Mouse (Mus musculus): Measurements from ENCODE around the gene Cspg5. TPM values are rescaled to one million over a fixed set of nuclear protein-coding genes. Genes with fewer than 3 reads are reported as not detected.

Cspg5 gene
- polyA plus RNA-seq, 1 experiment from 2014 or later = 3.4 TPM

GRCm38 (mm10) chr9:110294786-110295185, 51.2 kb downstream of the Cspg5 start:
- no peak overlapping the region for H3K4me3 ChIP-seq (replicated peaks; ENCODE audit: low read length)
- 40% methylated on average over 3 of the region's 3 CpGs for WGBS
- H3K9me3 ChIP-seq (replicated peaks; ENCODE audit: control insufficient read depth, low read length) = no peaks in the 10 kb centered on the region
- no peak overlapping the region for H3K27ac ChIP-seq (ENCODE audit: low read length)
- H3K4me2 ChIP-seq (ENCODE audit: low read depth, low read length) = no peak overlapping the region
- H3K36me3 ChIP-seq (ENCODE audit: control insufficient read depth, insufficient read depth, low read length) = no peaks in the 10 kb centered on the region
- no peaks in the 10 kb centered on the region for H3K4me1 ChIP-seq (ENCODE audit: control insufficient read depth, insufficient read depth, low read length)
- no peak for ATAC-seq (ENCODE audit: insufficient read depth, low FRiP score)
- H3K9ac ChIP-seq (ENCODE audit: low read length) = no peak overlapping the region
- H3K27me3 ChIP-seq (ENCODE audit: control insufficient read depth, insufficient read depth, low read length) = no peaks in the 10 kb centered on the region

- ATAC-seq (ENCODE audit: insufficient read depth, low FRiP score) = peak; percentile 44; the same call in 1 of the 2 replicates
- Histone ChIP-seq H3K4me2 (ENCODE audit: low read depth, low read length) (no peak overlapping the region), H3K4me3 (replicated peaks; ENCODE audit: low read length) (no peak overlapping the region), H3K4me1 (ENCODE audit: control insufficient read depth, insufficient read depth, low read length) (no peaks in the 10 kb centered on the region), H3K9ac (ENCODE audit: low read length) (no peak overlapping the region), H3K27me3 (ENCODE audit: control insufficient read depth, insufficient read depth, low read length) (no peaks in the 10 kb centered on the region), H3K9me3 (replicated peaks; ENCODE audit: control insufficient read depth, low read length) (0 out of 2 replicates have a peak, but pooled peaks cover 4% of the 10 kb centered on the region), H3K36me3 (ENCODE audit: control insufficient read depth, insufficient read depth, low read length) (no peaks in the 10 kb centered on the region), H3K27ac (ENCODE audit: low read length) (no peak overlapping the region)
- WGBS = 2% methylated on average over 5 of the region's 5 CpGs
These were observed 53.5 kb downstream of the Cspg5 start for GRCm38 (mm10) chr9:110296867-110297627.

GRCm38 (mm10) chr9:110304516-110304915, 60.9 kb downstream of the Cspg5 start:
- H3K9me3 ChIP-seq (replicated peaks; ENCODE audit: control insufficient read depth, low read length) = 0 out of 2 replicates have a peak, but pooled peaks cover 5% of the 10 kb centered on the region
- no peaks in the 10 kb centered on the region for H3K27me3 ChIP-seq (ENCODE audit: control insufficient read depth, insufficient read depth, low read length)
- H3K36me3 ChIP-seq (ENCODE audit: control insufficient read depth, insufficient read depth, low read length) = no peaks in the 10 kb centered on the region
- peak overlapping the region; percentile 66 for H3K4me3 ChIP-seq (replicated peaks; ENCODE audit: low read length)
- ATAC-seq (ENCODE audit: insufficient read depth, low FRiP score) = no peak
- 1% methylated on average over 4 of the region's 4 CpGs for WGBS
- peak overlapping the region; percentile 85 for H3K9ac ChIP-seq (ENCODE audit: low read length)
- peak overlapping the region; percentile 63 for H3K4me2 ChIP-seq (ENCODE audit: low read depth, low read length)
- peak overlapping the region; percentile 82 for H3K27ac ChIP-seq (ENCODE audit: low read length)
- H3K4me1 ChIP-seq (ENCODE audit: control insufficient read depth, insufficient read depth, low read length) = peaks cover 9% of the 10 kb centered on the region; the same call in 1 of the 2 replicates

- Histone ChIP-seq H3K27ac (ENCODE audit: low read length) (peak within 1 kb of the TSS; percentile 82), H3K4me3 (replicated peaks; ENCODE audit: low read length) (peak within 1 kb of the TSS; percentile 66), H3K4me1 (ENCODE audit: control insufficient read depth, insufficient read depth, low read length) (peaks cover 9% of the 10 kb centered on the region; the same call in 1 of the 2 replicates), H3K9ac (ENCODE audit: low read length) (peak within 1 kb of the TSS; percentile 85), H3K27me3 (ENCODE audit: control insufficient read depth, insufficient read depth, low read length) (no peaks in the 10 kb centered on the region), H3K4me2 (ENCODE audit: low read depth, low read length) (peak within 1 kb of the TSS; percentile 71), H3K9me3 (replicated peaks; ENCODE audit: control insufficient read depth, low read length) (0 out of 2 replicates have a peak, but pooled peaks cover 5% of the 10 kb centered on the region), H3K36me3 (ENCODE audit: control insufficient read depth, insufficient read depth, low read length) (no peaks in the 10 kb centered on the region)
- WGBS = under 1% methylated on average over 46 of the region's 46 CpGs
- ATAC-seq (ENCODE audit: insufficient read depth, low FRiP score) = peak; percentile 98
These were observed 61.5 kb downstream of the Cspg5 start, which contains the start of gene Elp6 for GRCm38 (mm10) chr9:110304969-110305651. Gene Elp6 (plus strand): TSS chr9:110305173.

GRCm38 (mm10) chr9:110306371-110306770, 62.8 kb downstream of the Cspg5 start:
- Histone ChIP-seq H3K9ac (ENCODE audit: low read length) (no peak overlapping the region), H3K4me1 (ENCODE audit: control insufficient read depth, insufficient read depth, low read length) (peaks cover 9% of the 10 kb centered on the region; the same call in 1 of the 2 replicates), H3K4me2 (ENCODE audit: low read depth, low read length) (peak overlapping the region; percentile 71; the same call in 1 of the 2 replicates), H3K9me3 (replicated peaks; ENCODE audit: control insufficient read depth, low read length) (0 out of 2 replicates have a peak, but pooled peaks cover 5% of the 10 kb centered on the region), H3K4me3 (replicated peaks; ENCODE audit: low read length) (no peak overlapping the region), H3K36me3 (ENCODE audit: control insufficient read depth, insufficient read depth, low read length) (0 out of 2 replicates have a peak, but pooled peaks cover 2% of the 10 kb centered on the region), H3K27ac (ENCODE audit: low read length) (no peak overlapping the region), H3K27me3 (ENCODE audit: control insufficient read depth, insufficient read depth, low read length) (no peaks in the 10 kb centered on the region)
- no peak for ATAC-seq (ENCODE audit: insufficient read depth, low FRiP score)
- 90% methylated on average over 5 of the region's 5 CpGs for WGBS

Small RNAs within 50 kb of the gene (microRNA-seq; reads per million reads assigned to microRNA genes)
- gene Mir6236 = 88.4 reads per million, percentile 54 among the genes with 10 or more reads in this experiment

Other genes starting within 250 kb of the Cspg5 start
- 59.2 and 61.8 TPM in 2 replicates for gene Smarcc1, start 126.1 kb upstream of the Cspg5 start, polyA plus RNA-seq (2015; fragmentation: Nextera tagmentation; extraction: Ambion mirVana)
- gene Dhx30, start 126.0 kb upstream of the Cspg5 start, polyA plus RNA-seq (2015; fragmentation: Nextera tagmentation; extraction: Ambion mirVana) = 102 and 104 TPM in 2 replicates
- gene Elp6, start 61.4 kb downstream of the Cspg5 start, polyA plus RNA-seq (2015; fragmentation: Nextera tagmentation; extraction: Ambion mirVana) = 17.5 and 18.4 TPM in 2 replicates
- 36.1 and 36.8 TPM in 2 replicates for gene Scap, start 89.5 kb downstream of the Cspg5 start, polyA plus RNA-seq (2015; fragmentation: Nextera tagmentation; extraction: Ambion mirVana)
- 11.1 and 13.8 TPM in 2 replicates for gene Ptpn23, start 164.4 kb downstream of the Cspg5 start, polyA plus RNA-seq (2015; fragmentation: Nextera tagmentation; extraction: Ambion mirVana)
- gene Ngp, start 176.0 kb downstream of the Cspg5 start, polyA plus RNA-seq (2015; fragmentation: Nextera tagmentation; extraction: Ambion mirVana) = 56.0 and 66.0 TPM in 2 replicates
- 10.2 and 12.0 TPM in 2 replicates for gene Klhl18, start 232.9 kb downstream of the Cspg5 start, polyA plus RNA-seq (2015; fragmentation: Nextera tagmentation; extraction: Ambion mirVana)
- 0.99 and 2.3 TPM in 2 replicates for gene Kif9, start 233.2 kb downstream of the Cspg5 start, polyA plus RNA-seq (2015; fragmentation: Nextera tagmentation; extraction: Ambion mirVana)

Data from stomach, embryonic 16.5 days (tissue).